Mouse (Mus musculus): ENCODE results near the gene Slc26a8. TPM values are rescaled to one million over a fixed set of nuclear protein-coding genes. Genes with fewer than 3 reads are reported as not detected.

The Slc26a8 gene
- polyA plus RNA-seq, 1 experiment from 2014 or later, result 0.24 TPM

- peak; percentile 65 for ATAC-seq (ENCODE audit: low FRiP score, low TSS enrichment)
- Histone ChIP-seq H3K4me2 (replicated peaks; ENCODE audit: low read depth) (peak overlapping the region; percentile 94), H3K4me3 (ENCODE audit: low read depth, low read length) (peak overlapping the region; percentile 97), H3K27ac (replicated peaks) (peak overlapping the region; percentile 93), H3K36me3 (ENCODE audit: control insufficient read depth, insufficient read depth, low read length) (no peaks in the 10 kb centered on the region), H3K9me3 (ENCODE audit: control insufficient read depth, low read length) (no peaks in the 10 kb centered on the region), H3K9ac (ENCODE audit: low read length) (peak overlapping the region; percentile 91), H3K27me3 (ENCODE audit: control insufficient read depth, insufficient read depth, low read length) (no peaks in the 10 kb centered on the region), H3K4me1 (replicated peaks; ENCODE audit: control insufficient read depth, insufficient read depth) (peaks cover 2% of the 10 kb centered on the region; the same call in 1 of the 2 replicates)
- peak; percentile 78 for DNase-seq (ENCODE audit: low spot score)
- 1% methylated on average over 55 of the region's 78 CpGs for WGBS
- TF ChIP-seq CTCF (IDR thresholded peaks at IDR 0.05; ENCODE audit: low read depth), result no peak
- TF ChIP-seq EP300 (optimal IDR thresholded peaks at IDR 0.05), result no peak
These were observed 68.4 kb downstream of the Slc26a8 start for GRCm38 (mm10) chr17:28621381-28622299.

- Histone ChIP-seq H3K9ac (ENCODE audit: low read length) (no peak overlapping the region), H3K4me3 (ENCODE audit: low read depth, low read length) (no peak overlapping the region), H3K27me3 (ENCODE audit: control insufficient read depth, insufficient read depth, low read length) (no peaks in the 10 kb centered on the region), H3K9me3 (ENCODE audit: control insufficient read depth, low read length) (no peaks in the 10 kb centered on the region), H3K27ac (replicated peaks) (no peak overlapping the region), H3K36me3 (ENCODE audit: control insufficient read depth, insufficient read depth, low read length) (no peaks in the 10 kb centered on the region), H3K4me1 (replicated peaks; ENCODE audit: control insufficient read depth, insufficient read depth) (peaks cover 2% of the 10 kb centered on the region; the same call in 1 of the 2 replicates), H3K4me2 (replicated peaks; ENCODE audit: low read depth) (no peak overlapping the region)
- TF ChIP-seq CTCF (IDR thresholded peaks at IDR 0.05; ENCODE audit: low read depth), result no peak
- no peak for TF ChIP-seq EP300 (optimal IDR thresholded peaks at IDR 0.05)
- no peak for DNase-seq (ENCODE audit: low spot score)
- ATAC-seq (ENCODE audit: low FRiP score, low TSS enrichment), result peak; percentile 26; the same call in 1 of the 2 replicates
- 82% methylated on average over 1 of the region's 1 CpGs for WGBS
These were observed 71.3 kb downstream of the Slc26a8 start for GRCm38 (mm10) chr17:28618775-28619174.

- no peaks in the 10 kb centered on the region for H3K9me3 ChIP-seq (ENCODE audit: control insufficient read depth, low read length)
- no peak overlapping the region for H3K9ac ChIP-seq (ENCODE audit: low read length)
- H3K4me1 ChIP-seq (replicated peaks; ENCODE audit: control insufficient read depth, insufficient read depth), result peaks cover 2% of the 10 kb centered on the region; the same call in 1 of the 2 replicates
- TF ChIP-seq EP300 (optimal IDR thresholded peaks at IDR 0.05), result no peak
- no peak for TF ChIP-seq CTCF (IDR thresholded peaks at IDR 0.05; ENCODE audit: low read depth)
- WGBS, result 66% methylated on average over 7 of the region's 7 CpGs
- no peak overlapping the region for H3K4me3 ChIP-seq (ENCODE audit: low read depth, low read length)
- ATAC-seq (ENCODE audit: low FRiP score, low TSS enrichment), result 0 out of 2 replicates have a peak, but pooled peaks have one; percentile 25
- DNase-seq (ENCODE audit: low spot score), result peak; percentile 41
- H3K4me2 ChIP-seq (replicated peaks; ENCODE audit: low read depth), result no peak overlapping the region
- H3K27ac ChIP-seq (replicated peaks), result no peak overlapping the region
- no peaks in the 10 kb centered on the region for H3K36me3 ChIP-seq (ENCODE audit: control insufficient read depth, insufficient read depth, low read length)
- no peaks in the 10 kb centered on the region for H3K27me3 ChIP-seq (ENCODE audit: control insufficient read depth, insufficient read depth, low read length)
These were observed 71.9 kb downstream of the Slc26a8 start for GRCm38 (mm10) chr17:28618124-28618523.

GRCm38 (mm10) chr17:28617636-28618035 lies 72.4 kb downstream of the Slc26a8 start:
- WGBS, result 83% methylated on average over 10 of the region's 10 CpGs
- no peaks in the 10 kb centered on the region for H3K27me3 ChIP-seq (ENCODE audit: control insufficient read depth, insufficient read depth, low read length)

GRCm38 (mm10) chr17:28615332-28615731 lies 74.7 kb downstream of the Slc26a8 start:
- Histone ChIP-seq H3K9ac (ENCODE audit: low read length) (no peak overlapping the region), H3K36me3 (ENCODE audit: control insufficient read depth, insufficient read depth, low read length) (no peaks in the 10 kb centered on the region), H3K27ac (replicated peaks) (no peak overlapping the region), H3K4me2 (replicated peaks; ENCODE audit: low read depth) (no peak overlapping the region), H3K9me3 (ENCODE audit: control insufficient read depth, low read length) (no peaks in the 10 kb centered on the region), H3K4me3 (ENCODE audit: low read depth, low read length) (no peak overlapping the region), H3K4me1 (replicated peaks; ENCODE audit: control insufficient read depth, insufficient read depth) (no peaks in the 10 kb centered on the region), H3K27me3 (ENCODE audit: control insufficient read depth, insufficient read depth, low read length) (no peaks in the 10 kb centered on the region)
- no peak for TF ChIP-seq EP300 (optimal IDR thresholded peaks at IDR 0.05)
- no peak for TF ChIP-seq CTCF (IDR thresholded peaks at IDR 0.05; ENCODE audit: low read depth)
- WGBS, result 86% methylated on average over 4 of the region's 4 CpGs
- DNase-seq (ENCODE audit: low spot score), result no peak
- ATAC-seq (ENCODE audit: low FRiP score, low TSS enrichment), result no peak

More at GRCm38 (mm10) chr17:28617636-28618035, 72.4 kb downstream of the Slc26a8 start:
- DNase-seq (ENCODE audit: low spot score) (no peak), ATAC-seq (ENCODE audit: low FRiP score, low TSS enrichment) (no peak)
- no peak overlapping the region for H3K9ac ChIP-seq (ENCODE audit: low read length)
- no peaks in the 10 kb centered on the region for H3K9me3 ChIP-seq (ENCODE audit: control insufficient read depth, low read length)
- no peaks in the 10 kb centered on the region for H3K36me3 ChIP-seq (ENCODE audit: control insufficient read depth, insufficient read depth, low read length)
- peaks cover 2% of the 10 kb centered on the region; the same call in 1 of the 2 replicates for H3K4me1 ChIP-seq (replicated peaks; ENCODE audit: control insufficient read depth, insufficient read depth)
- no peak overlapping the region for H3K4me3 ChIP-seq (ENCODE audit: low read depth, low read length)
- no peak overlapping the region; the same call in 1 of the 2 replicates for H3K27ac ChIP-seq (replicated peaks)
- H3K4me2 ChIP-seq (replicated peaks; ENCODE audit: low read depth), result no peak overlapping the region
- TF ChIP-seq CTCF (IDR thresholded peaks at IDR 0.05; ENCODE audit: low read depth) (no peak), EP300 (optimal IDR thresholded peaks at IDR 0.05) (no peak)

GRCm38 (mm10) chr17:28613096-28613495 lies 76.9 kb downstream of the Slc26a8 start:
- no peak for DNase-seq (ENCODE audit: low spot score)
- WGBS, result 81% methylated on average over 6 of the region's 6 CpGs

More at GRCm38 (mm10) chr17:28613096-28613495, 76.9 kb downstream of the Slc26a8 start:
- no peaks in the 10 kb centered on the region for H3K27me3 ChIP-seq (ENCODE audit: control insufficient read depth, insufficient read depth, low read length)
- H3K27ac ChIP-seq (replicated peaks), result no peak overlapping the region
- TF ChIP-seq EP300 (optimal IDR thresholded peaks at IDR 0.05) (no peak), CTCF (IDR thresholded peaks at IDR 0.05; ENCODE audit: low read depth) (no peak)
- no peaks in the 10 kb centered on the region for H3K9me3 ChIP-seq (ENCODE audit: control insufficient read depth, low read length)
- ATAC-seq (ENCODE audit: low FRiP score, low TSS enrichment), result no peak
- no peaks in the 10 kb centered on the region; the same call in 1 of the 2 replicates for H3K36me3 ChIP-seq (ENCODE audit: control insufficient read depth, insufficient read depth, low read length)
- no peak overlapping the region for H3K4me3 ChIP-seq (ENCODE audit: low read depth, low read length)
- H3K4me1 ChIP-seq (replicated peaks; ENCODE audit: control insufficient read depth, insufficient read depth), result no peaks in the 10 kb centered on the region
- no peak overlapping the region for H3K4me2 ChIP-seq (replicated peaks; ENCODE audit: low read depth)
- H3K9ac ChIP-seq (ENCODE audit: low read length), result no peak overlapping the region

Data from stomach, postnatal 0 days (tissue).